Mouse (Mus musculus) embryonic facial prominence, embryonic 10.5 days (tissue): Measurements from ENCODE around the gene Utp15. TPM values are rescaled to one million over a fixed set of nuclear protein-coding genes. Genes with fewer than 3 reads are reported as not detected.

Source experiments
- DNase-seq: peaks from one replicate; pipeline ENCODE4 v3.0.0-alpha.2; 2017; ENCODE audit warnings: low spot score
- H3K27ac ChIP-seq: fragments of 300-500 bp; sonication (generic); replicated peaks from 2 replicates; pipeline ENCODE4 v1.5.1; 2016; ENCODE audit warnings: mild to moderate bottlenecking
- H3K27me3 ChIP-seq: fragments of 300-500 bp; sonication (generic); replicated peaks from 2 replicates; pipeline ENCODE4 v1.6.1; 2016; ENCODE audit warnings: low read depth, mild to moderate bottlenecking; ENCODE audit not compliant: poor library complexity, severe bottlenecking
- H3K36me3 ChIP-seq: fragments of 300-500 bp; sonication (generic); replicated peaks from 2 replicates; pipeline ENCODE4 v1.6.1; 2016; ENCODE audit warnings: mild to moderate bottlenecking, moderate library complexity
- H3K4me1 ChIP-seq: fragments of 300-500 bp; sonication (generic); 2 replicates; pipeline ENCODE4 v1.6.1; 2016
- H3K4me3 ChIP-seq: fragments of 300-500 bp; sonication (generic); 2 replicates; pipeline ENCODE4 v1.5.1; 2016; ENCODE audit warnings: mild to moderate bottlenecking, moderate library complexity
- H3K9me3 ChIP-seq: fragments of 300-500 bp; sonication (generic); 2 replicates; pipeline ENCODE4 v1.6.1; 2016; ENCODE audit warnings: mild to moderate bottlenecking
- WGBS: fragments of 180-500 bp; shearing (Covaris S2); methylation state at CpG from one replicate; pipeline ENCODE4 v1.1.7; 2016; 5-methylcytosine and 5-hydroxymethylcytosine counted together
- polyA plus RNA-seq: library from polyadenylated mRNA; unstranded; fragments of >200 nt; fragmentation: Nextera tagmentation; extraction: Ambion mirVana; gene quantifications from 2 replicates; pipeline ENCODE4 v1.2.1, GENCODE M21; 2016

Gene Utp15
- polyA plus RNA-seq, 1 experiment from 2014 or later = 52.6 TPM

DNA sequence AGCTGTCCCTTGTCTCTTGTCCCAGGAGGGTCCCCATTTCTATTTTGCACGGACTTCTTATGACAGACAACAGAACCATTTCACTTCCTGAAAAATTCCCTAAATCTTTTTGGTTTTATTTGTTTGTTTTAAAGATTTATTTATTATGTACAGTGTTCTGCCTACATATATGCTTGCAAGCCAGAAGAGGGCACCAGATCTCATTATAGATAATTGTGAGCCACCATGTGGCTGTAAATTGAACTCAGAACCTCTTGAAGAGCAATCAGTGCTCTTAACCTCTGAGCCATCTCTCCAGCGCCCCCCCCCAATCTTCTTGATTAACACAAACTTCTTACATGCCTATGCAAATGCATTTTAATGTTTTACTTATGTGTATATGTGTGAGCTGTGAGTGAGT, 27.9 kb upstream of the Utp15 start:
- Histone ChIP-seq H3K9me3 (peaks cover 6% of the 10 kb centered on the region), H3K36me3 (no peaks in the 10 kb centered on the region), H3K4me1 (peaks cover 6% of the 10 kb centered on the region), H3K27ac (no peak overlapping the region), H3K4me3 (no peak overlapping the region), H3K27me3 (no peaks in the 10 kb centered on the region)
- 50% methylated on average over 2 of the region's 2 CpGs for WGBS
- DNase-seq = no peak

DNA sequence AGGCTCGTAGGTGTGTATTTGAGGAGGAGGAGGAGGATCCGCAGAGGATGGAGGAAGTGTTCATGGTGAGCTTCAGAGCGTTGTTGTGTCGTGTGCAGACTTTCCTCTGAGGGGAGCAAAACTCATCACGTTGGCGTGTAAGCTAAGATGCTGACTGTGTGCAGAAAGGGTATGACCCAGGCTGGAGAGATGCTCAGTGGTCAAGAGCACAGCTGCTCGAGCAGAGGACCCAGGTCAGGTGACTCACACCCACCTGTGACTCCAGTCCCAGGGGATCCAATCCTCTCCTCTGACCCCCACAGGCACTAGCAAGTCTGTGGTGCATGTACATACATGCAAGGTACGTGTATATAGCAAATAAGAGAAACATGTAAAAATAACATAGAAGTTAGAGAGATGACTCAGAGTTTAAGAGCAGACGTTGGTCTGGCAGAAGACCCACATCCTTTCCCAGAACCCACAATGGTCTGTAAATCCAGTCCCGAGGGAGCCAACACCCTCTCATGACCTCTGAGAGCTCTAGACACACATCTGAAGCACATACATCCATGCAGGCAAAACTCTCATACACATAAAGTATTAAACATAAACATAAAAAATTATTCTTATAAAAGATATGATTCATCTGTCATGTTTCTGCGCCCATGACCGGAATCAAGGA, 18.3 kb upstream of the Utp15 start:
- no peak overlapping the region for H3K27ac ChIP-seq
- no peak for DNase-seq
- no peaks in the 10 kb centered on the region for H3K9me3 ChIP-seq
- 79% methylated on average over 12 of the region's 12 CpGs for WGBS
- H3K36me3 ChIP-seq = no peaks in the 10 kb centered on the region; the same call in 1 of the 2 replicates
- H3K4me1 ChIP-seq = no peaks in the 10 kb centered on the region
- no peaks in the 10 kb centered on the region for H3K27me3 ChIP-seq
- no peak overlapping the region for H3K4me3 ChIP-seq

DNA sequence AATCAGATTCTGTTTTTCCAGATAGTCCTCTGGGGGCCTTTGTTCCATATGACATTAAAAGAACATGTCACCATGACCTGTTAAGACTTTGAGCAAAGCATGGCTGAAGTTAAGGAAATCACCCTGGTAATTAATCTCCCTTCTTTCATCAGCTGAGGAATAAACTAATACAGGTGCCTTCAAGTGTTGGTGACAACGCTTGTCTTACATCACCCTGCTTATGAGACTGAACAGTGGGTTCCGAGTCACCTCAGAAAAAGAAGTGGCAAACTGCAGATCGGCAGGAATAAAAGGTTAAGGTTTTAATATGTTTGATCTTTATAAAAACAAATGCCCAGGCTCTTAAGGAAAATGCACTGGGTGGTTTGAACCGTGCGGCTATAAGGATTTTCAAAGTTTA, 16.8 kb upstream of the Utp15 start, which contains the start of gene Gm21976:
Gene Gm21976 (plus strand): TSS at position 202 of the 400 bp plus-strand sequence.
- WGBS = 89% methylated on average over 5 of the region's 5 CpGs
- Histone ChIP-seq H3K4me1 (no peaks in the 10 kb centered on the region), H3K9me3 (no peaks in the 10 kb centered on the region), H3K36me3 (peaks cover 6% of the 10 kb centered on the region), H3K27ac (no peak within 1 kb of the TSS), H3K4me3 (no peak within 1 kb of the TSS), H3K27me3 (no peaks in the 10 kb centered on the region)
- DNase-seq = no peak

DNA sequence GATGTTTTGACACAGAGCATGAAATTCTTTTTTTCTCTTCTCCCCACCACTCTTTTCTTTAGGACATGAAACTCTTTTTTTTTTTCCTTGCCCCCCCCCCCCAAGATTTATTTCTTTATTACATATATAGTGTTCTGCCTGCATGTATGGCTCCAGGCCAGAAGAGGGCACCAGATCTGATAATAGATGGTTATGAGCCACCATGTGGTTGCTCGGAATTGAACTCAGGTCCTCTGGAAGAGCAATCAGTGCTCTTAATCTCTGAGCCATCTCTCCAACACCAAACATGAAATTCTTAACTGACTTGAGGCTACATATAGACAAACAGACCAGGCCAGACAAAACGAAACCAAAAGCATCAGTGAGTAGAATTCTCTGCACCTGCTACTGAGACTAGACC, 14.7 kb upstream of the Utp15 start:
- Histone ChIP-seq H3K27ac (no peak overlapping the region), H3K36me3 (peaks cover 25% of the 10 kb centered on the region), H3K27me3 (no peaks in the 10 kb centered on the region), H3K9me3 (no peaks in the 10 kb centered on the region), H3K4me1 (no peaks in the 10 kb centered on the region), H3K4me3 (no peak overlapping the region)
- DNase-seq = no peak
- 87% methylated on average over 2 of the region's 2 CpGs for WGBS

DNA sequence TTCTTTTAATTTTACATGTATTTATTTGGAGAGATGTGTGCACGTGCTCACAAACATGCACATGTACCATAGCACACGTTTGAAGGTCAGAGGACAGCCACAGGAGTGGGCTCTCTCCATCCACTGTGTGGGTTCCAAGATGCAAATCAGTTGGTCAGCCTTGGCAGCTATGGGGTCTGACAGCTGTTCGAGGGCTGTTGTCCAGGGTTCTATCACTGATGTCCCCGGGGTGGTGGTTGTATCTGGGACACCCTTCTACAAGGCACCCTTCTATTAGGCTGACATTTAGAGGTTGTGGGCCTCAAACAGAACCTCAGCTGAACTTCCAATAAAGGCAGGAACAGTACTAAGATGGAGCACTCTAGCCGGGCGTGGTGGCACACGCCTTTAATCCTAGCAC, 13.4 kb upstream of the Utp15 start:
- H3K9me3 ChIP-seq = no peaks in the 10 kb centered on the region
- no peaks in the 10 kb centered on the region for H3K27me3 ChIP-seq
- H3K4me3 ChIP-seq = no peak overlapping the region
- no peak overlapping the region for H3K27ac ChIP-seq
- DNase-seq = no peak
- 88% methylated on average over 7 of the region's 7 CpGs for WGBS
- H3K4me1 ChIP-seq = no peaks in the 10 kb centered on the region
- H3K36me3 ChIP-seq = peaks cover 38% of the 10 kb centered on the region

DNA sequence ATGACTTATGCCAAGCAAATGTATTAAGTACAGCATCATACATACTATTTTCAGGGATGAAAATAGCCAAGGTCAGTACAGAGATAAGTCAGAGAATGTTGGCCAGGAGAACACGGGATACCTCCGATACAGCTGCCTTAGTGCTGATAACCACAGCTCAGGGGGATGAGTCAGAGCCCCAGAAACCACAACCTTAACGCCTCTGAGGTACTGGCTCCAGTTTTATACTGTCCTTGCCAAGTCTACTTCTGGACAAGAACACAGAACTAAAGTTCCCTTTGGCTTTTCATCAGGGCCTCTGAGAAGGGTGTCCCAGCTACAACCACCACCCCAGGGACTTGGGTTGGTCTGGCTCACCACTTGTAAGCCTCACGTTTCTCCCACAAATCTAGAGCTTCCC, 12.8 kb upstream of the Utp15 start:
- Histone ChIP-seq H3K4me3 (no peak overlapping the region), H3K9me3 (no peaks in the 10 kb centered on the region), H3K27me3 (no peaks in the 10 kb centered on the region), H3K36me3 (peaks cover 44% of the 10 kb centered on the region), H3K27ac (no peak overlapping the region), H3K4me1 (no peaks in the 10 kb centered on the region)
- no peak for DNase-seq
- 85% methylated on average over 4 of the region's 4 CpGs for WGBS

DNA sequence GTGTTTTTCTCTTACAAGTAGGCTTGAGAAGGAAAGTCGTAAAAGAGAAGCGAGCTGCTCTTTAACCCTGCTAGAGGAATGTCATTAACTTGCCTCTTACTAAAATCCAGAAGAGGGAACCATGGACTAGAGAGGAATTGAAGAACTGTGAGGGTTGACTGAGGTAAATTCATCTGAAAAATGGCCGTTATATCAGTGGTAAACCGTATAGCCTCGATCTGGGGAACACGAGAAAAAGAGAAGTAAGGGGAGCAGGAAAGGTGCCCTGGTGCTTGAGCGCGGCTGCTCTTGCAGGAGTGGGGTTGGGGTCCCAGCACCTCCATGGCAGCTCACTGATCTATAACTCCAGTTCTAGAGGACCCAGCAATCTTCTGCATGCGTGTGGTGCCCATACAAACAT, 11.2 kb upstream of the Utp15 start:
- Histone ChIP-seq H3K27ac (no peak overlapping the region), H3K4me3 (no peak overlapping the region), H3K27me3 (no peaks in the 10 kb centered on the region), H3K36me3 (peaks cover 51% of the 10 kb centered on the region), H3K4me1 (no peaks in the 10 kb centered on the region), H3K9me3 (no peaks in the 10 kb centered on the region)
- no peak for DNase-seq
- WGBS = 95% methylated on average over 9 of the region's 9 CpGs

DNA sequence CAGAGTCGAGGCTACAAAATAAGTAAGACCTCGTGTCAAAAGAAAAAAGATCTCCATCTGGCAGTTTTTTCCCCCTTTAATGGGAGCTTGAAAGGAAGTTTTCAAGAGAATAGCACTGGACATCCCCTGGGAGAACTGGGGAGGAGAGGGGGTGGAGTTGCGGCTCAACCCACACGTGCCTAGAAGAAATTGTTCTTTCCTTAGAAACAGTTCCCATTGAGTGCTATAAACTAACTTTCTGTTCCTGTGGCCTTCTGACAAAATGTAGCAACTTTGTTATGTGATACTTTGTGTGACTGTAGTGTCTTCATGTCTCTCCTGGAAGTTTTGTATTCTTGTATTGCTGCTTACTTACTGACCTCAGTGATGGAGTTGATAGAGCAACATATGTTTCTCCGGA, 1.3 kb upstream of the Utp15 start:
- 40% methylated on average over 5 of the region's 5 CpGs for WGBS
- Histone ChIP-seq H3K36me3 (peaks cover 33% of the 10 kb centered on the region), H3K27ac (0 out of 2 replicates have a peak overlapping the region, but pooled peaks have one; percentile 92), H3K4me1 (peaks cover 23% of the 10 kb centered on the region), H3K4me3 (peak overlapping the region; percentile 96), H3K27me3 (no peaks in the 10 kb centered on the region), H3K9me3 (no peaks in the 10 kb centered on the region)
- DNase-seq = no peak

DNA sequence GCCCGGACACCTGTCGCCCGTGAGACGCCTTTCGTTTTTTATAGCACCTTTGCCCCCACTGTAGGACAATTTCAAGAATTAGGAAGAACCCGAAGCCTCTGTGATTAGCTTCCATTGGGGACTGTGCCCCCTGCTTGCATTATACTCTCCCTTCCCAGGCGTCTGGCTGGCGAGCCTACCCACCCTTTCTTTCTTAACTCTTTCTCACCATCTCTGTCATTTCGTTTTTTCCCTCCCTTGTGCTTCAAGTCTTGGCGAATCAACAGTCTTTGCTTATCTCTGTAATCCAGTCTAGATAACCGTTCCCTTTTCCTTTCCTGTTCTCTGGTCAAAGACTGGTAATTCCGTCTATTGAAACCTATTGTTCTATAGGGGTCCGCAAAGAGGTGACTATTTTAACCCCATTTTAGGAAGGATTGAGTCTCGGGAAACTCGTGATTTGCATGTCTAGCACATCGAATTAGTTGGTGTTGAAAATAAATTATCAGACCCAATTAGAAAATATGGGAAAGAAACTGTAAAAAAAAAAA, 682 bp upstream of the Utp15 start:
- no peak for DNase-seq
- peak overlapping the region; percentile 96 for H3K4me3 ChIP-seq
- peak overlapping the region; percentile 92 for H3K27ac ChIP-seq
- 2% methylated on average over 16 of the region's 16 CpGs for WGBS
- H3K4me1 ChIP-seq = peaks cover 23% of the 10 kb centered on the region
- H3K27me3 ChIP-seq = no peaks in the 10 kb centered on the region
- no peaks in the 10 kb centered on the region for H3K9me3 ChIP-seq
- H3K36me3 ChIP-seq = peaks cover 33% of the 10 kb centered on the region

DNA sequence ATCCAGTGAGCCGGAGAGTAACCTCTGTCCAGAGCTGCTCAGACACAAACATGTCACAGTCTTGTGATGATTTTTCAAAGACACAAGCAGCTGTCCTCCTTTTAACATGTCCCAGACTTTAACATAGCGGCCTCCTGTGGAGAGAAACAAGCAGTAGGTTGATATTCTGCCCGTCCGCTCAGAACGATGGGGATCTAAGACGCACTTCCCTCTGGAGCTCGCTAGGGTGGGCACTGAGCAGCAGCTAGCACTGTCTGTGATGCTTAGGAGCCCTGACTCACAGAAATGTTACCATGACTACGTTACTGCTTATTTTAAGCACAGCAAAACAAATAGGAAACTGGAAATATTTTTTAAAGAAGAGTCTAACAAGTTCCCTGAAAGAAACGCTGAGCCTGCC, 7.9 kb downstream of the Utp15 start:
- Histone ChIP-seq H3K4me3 (no peak overlapping the region), H3K36me3 (peaks cover 99% of the 10 kb centered on the region), H3K27me3 (no peaks in the 10 kb centered on the region), H3K9me3 (no peaks in the 10 kb centered on the region), H3K27ac (no peak overlapping the region), H3K4me1 (no peaks in the 10 kb centered on the region)
- WGBS = 76% methylated on average over 9 of the region's 9 CpGs
- no peak for DNase-seq

DNA sequence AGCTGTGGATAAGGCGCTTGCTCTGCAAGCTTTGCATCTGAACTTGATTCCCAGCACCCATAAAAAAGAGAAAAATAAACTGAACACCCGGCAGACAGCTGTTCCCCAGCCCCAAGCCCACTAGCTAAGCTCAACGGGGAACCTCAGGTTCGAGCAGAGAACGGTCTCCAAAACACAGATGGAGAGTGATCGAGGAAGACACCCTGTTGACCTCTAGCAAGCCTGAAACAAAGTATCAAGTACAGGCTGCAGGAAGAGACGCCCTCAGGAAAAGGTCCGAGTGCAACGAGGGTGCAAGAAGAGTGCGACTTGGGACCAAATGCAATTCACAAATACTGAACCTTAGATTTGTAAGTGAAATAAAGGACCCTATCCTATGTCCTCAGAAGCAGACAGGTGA, 13.2 kb downstream of the Utp15 start:
- WGBS = 89% methylated on average over 10 of the region's 10 CpGs
- Histone ChIP-seq H3K27me3 (no peaks in the 10 kb centered on the region), H3K36me3 (peaks cover 82% of the 10 kb centered on the region), H3K9me3 (no peaks in the 10 kb centered on the region), H3K27ac (no peak overlapping the region), H3K4me3 (no peak overlapping the region), H3K4me1 (no peaks in the 10 kb centered on the region)
- DNase-seq = no peak

DNA sequence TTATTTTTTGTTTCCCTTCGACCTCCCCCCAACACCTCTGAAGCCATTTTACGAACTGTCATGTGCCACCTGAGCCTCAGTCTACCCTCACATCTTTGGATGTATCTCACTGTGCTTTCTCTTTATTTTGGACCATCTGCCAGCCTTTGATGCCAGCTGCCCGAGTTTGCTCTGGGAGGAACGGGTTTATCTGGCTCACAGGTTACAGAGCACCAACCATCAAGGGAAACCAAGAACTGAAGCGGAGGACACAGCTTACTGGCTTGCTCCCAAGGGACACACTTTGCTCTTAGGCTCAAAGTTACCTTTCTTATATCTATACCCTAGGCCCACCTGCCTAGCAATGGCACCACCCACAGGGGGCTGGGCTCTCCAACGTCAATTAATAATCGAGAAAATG, 17.5 kb downstream of the Utp15 start:
- peaks cover 40% of the 10 kb centered on the region for H3K36me3 ChIP-seq
- no peaks in the 10 kb centered on the region for H3K9me3 ChIP-seq
- H3K4me1 ChIP-seq = no peaks in the 10 kb centered on the region
- H3K27ac ChIP-seq = no peak overlapping the region
- H3K27me3 ChIP-seq = no peaks in the 10 kb centered on the region
- 81% methylated on average over 7 of the region's 7 CpGs for WGBS
- no peak for DNase-seq
- no peak overlapping the region for H3K4me3 ChIP-seq

DNA sequence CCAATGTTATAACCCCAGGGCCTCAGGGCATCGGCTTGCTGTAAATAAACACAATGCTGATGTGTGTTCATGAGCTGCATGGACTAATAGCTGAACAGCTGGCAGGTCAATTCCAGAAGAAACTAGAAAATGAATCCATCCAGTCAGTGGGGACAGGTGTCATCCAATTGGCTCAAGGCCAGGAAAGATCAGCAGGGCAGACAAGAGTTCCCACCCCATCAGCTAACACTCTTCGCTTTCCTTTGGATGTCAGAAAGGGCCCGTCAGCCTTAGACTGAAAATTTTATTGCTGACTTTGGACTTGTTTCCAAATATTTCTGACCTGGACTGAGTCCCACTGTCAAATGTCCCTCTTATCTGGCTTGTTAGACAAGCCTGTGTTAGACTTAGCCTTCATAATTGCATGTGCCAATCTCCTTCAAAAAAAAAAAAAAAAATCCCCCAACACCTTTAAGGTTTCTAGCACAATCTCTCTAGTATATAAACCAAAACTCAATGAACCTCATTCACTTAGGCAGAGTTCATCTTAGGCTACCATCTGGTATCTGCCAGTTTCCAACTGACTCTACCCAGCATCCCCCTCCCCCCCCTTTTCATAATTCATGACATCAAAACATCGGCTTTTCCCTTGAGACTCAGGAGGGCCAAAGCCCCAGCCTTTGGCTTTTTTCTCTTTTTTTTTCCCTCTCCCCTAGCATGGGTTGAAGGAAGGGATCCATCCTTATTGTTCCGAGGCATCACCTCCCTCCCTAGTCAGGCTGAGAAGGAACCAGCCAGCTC, 18.1 kb downstream of the Utp15 start:
- Histone ChIP-seq H3K4me1 (no peaks in the 10 kb centered on the region), H3K27ac (no peak overlapping the region), H3K9me3 (no peaks in the 10 kb centered on the region), H3K4me3 (no peak overlapping the region), H3K27me3 (no peaks in the 10 kb centered on the region), H3K36me3 (peaks cover 33% of the 10 kb centered on the region)
- WGBS = 81% methylated on average over 5 of the region's 5 CpGs
- no peak for DNase-seq
